Mouse (Mus musculus) G1E (cell line): ENCODE measurements around the gene Itgb6.

Experiments
- CTCF ChIP-seq: IDR thresholded peaks from 2 replicates; pipeline ENCODE4 v1.5.1; 2012; ENCODE audit warnings: low read depth, low read length, inconsistent platforms, mixed read lengths
- POLR2AphosphoS5 ChIP-seq: IDR thresholded peaks from 2 replicates; pipeline ENCODE4 v1.6.1; 2012; ENCODE audit warnings: low read depth, low read length, inconsistent platforms; ENCODE audit not compliant: insufficient replicate concordance
- TAL1 ChIP-seq: conservative IDR thresholded peaks from 2 replicates; pipeline ENCODE4 v1.6.1; 2012; ENCODE audit warnings: low read depth, low read length, inconsistent platforms, mixed read lengths

GRCm38 (mm10) chr2:60766420-60766819, 44.0 kb upstream of the Itgb6 start:
- TF ChIP-seq CTCF, result no peak
- no peak for TF ChIP-seq TAL1
- no peak for TF ChIP-seq POLR2AphosphoS5
